Mouse (Mus musculus) lung, postnatal 0 days (tissue): ENCODE results near the gene Nobox. TPM values are rescaled to one million over a fixed set of nuclear protein-coding genes. Genes with fewer than 3 reads are reported as not detected.

Experiments
- ATAC-seq: fragments of 200-750 bp; cut with Nextera tagmentation; 2 replicates; pipeline ENCODE4 v1.8.0; 2017; ENCODE audit warnings: moderate library complexity
- DNase-seq: peaks from one replicate; pipeline ENCODE4 v3.0.0-alpha.2; 2016; ENCODE audit warnings: low spot score
- H3K27ac ChIP-seq: fragments of 300-500 bp; sonication (generic); 2 replicates; pipeline ENCODE4 v1.5.1; 2014; ENCODE audit warnings: antibody characterized with exemption, mild to moderate bottlenecking, low read length, mixed read lengths
- H3K27me3 ChIP-seq: fragments of 300-500 bp; sonication (generic); replicated peaks from 2 replicates; pipeline ENCODE4 v1.6.1; 2014; ENCODE audit warnings: low read length, mixed read lengths; ENCODE audit not compliant: insufficient read depth
- H3K36me3 ChIP-seq: fragments of 300-500 bp; sonication (generic); 2 replicates; pipeline ENCODE4 v1.6.1; 2014; ENCODE audit warnings: low read length, mixed read lengths; ENCODE audit not compliant: insufficient read depth
- H3K4me1 ChIP-seq: fragments of 300-500 bp; sonication (generic); 2 replicates; pipeline ENCODE4 v1.6.1; 2014; ENCODE audit warnings: antibody characterized with exemption, low read depth, low read length, mixed read lengths; ENCODE audit not compliant: insufficient read depth
- H3K4me2 ChIP-seq: fragments of 300-500 bp; sonication (generic); replicated peaks from 2 replicates; pipeline ENCODE4 v1.6.1; 2014; ENCODE audit warnings: low read depth, mild to moderate bottlenecking, low read length, moderate library complexity, mixed read lengths
- H3K4me3 ChIP-seq: fragments of 300-500 bp; sonication (generic); 2 replicates; pipeline ENCODE4 v1.5.1; 2014; ENCODE audit warnings: low read depth, low read length
- H3K9ac ChIP-seq: fragments of 300-500 bp; sonication (generic); replicated peaks from 2 replicates; pipeline ENCODE4 v1.6.1; 2014; ENCODE audit warnings: low read depth, mild to moderate bottlenecking
- H3K9me3 ChIP-seq: fragments of 300-500 bp; sonication (generic); 2 replicates; pipeline ENCODE4 v1.6.1; 2016; ENCODE audit warnings: low read length, mixed read lengths
- CTCF ChIP-seq: IDR thresholded peaks from 2 replicates; pipeline ENCODE4 v1.5.1; 2016; ENCODE audit warnings: antibody characterized with exemption, mild to moderate bottlenecking
- EP300 ChIP-seq: IDR thresholded peaks from 2 replicates; pipeline ENCODE4 v1.6.1; 2016; ENCODE audit warnings: antibody characterized with exemption, mild to moderate bottlenecking, control low read depth
- WGBS: fragments of 180-500 bp; shearing (Covaris S2); extraction: QIAGEN DNeasy Blood & Tissue Kit; methylation state at CpG from one replicate; pipeline ENCODE4 v1.1.7; 2014; 5-methylcytosine and 5-hydroxymethylcytosine counted together
- polyA plus RNA-seq: library from polyadenylated mRNA; unstranded; fragments of >200 nt; fragmentation: Nextera tagmentation; extraction: Ambion mirVana; gene quantifications from 2 replicates; pipeline ENCODE4 v1.2.1, GENCODE M21; 2015

The Nobox gene
- polyA plus RNA-seq, 1 experiment from 2014 or later: not detected

DNA sequence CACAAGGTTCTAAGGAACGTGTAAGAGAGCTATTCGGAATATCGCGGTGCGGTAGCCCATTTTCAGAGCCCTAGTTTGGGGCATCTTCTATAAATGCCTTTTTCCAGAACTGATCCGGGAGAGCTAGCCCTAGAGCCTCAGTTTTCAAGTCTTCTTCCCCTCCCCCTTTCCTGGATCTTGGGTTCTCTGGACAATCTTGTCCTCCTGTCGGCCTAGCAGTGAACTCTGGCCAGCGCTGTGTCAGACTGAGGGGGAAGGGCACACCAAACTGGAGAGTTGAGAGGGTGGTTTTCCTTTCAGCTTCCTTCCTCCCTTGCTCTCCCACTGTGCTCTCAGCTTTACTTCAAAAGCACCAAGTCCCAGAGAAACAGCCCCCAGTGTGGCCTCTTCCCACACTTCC, 43.0 kb downstream of the Nobox start:
- ATAC-seq (peak; percentile 56), DNase-seq (peak; percentile 72)
- Histone ChIP-seq H3K36me3 (no peaks in the 10 kb centered on the region), H3K9ac (peak overlapping the region; percentile 88), H3K4me1 (peaks cover 9% of the 10 kb centered on the region; the same call in 1 of the 2 replicates), H3K4me2 (peak overlapping the region; percentile 81), H3K27ac (peak overlapping the region; percentile 91), H3K27me3 (no peaks in the 10 kb centered on the region), H3K9me3 (no peaks in the 10 kb centered on the region), H3K4me3 (peak overlapping the region; percentile 92)
- whole genome bisulfite sequencing: 2% methylated on average over 7 of the region's 8 CpGs
- no peak for TF ChIP-seq EP300
- peak; percentile 53 for TF ChIP-seq CTCF

GRCm38 (mm10) chr6:43265363-43266041, 43.9 kb downstream of the Nobox start, which contains the start of gene Arhgef5:
TSS of gene Arhgef5 (plus strand) at chr6:43265582.
- Histone ChIP-seq H3K9me3 (no peaks in the 10 kb centered on the region), H3K4me1 (peaks cover 9% of the 10 kb centered on the region; the same call in 1 of the 2 replicates), H3K9ac (peak within 1 kb of the TSS; percentile 88), H3K36me3 (no peaks in the 10 kb centered on the region), H3K4me3 (peak within 1 kb of the TSS; percentile 92), H3K27ac (peak within 1 kb of the TSS; percentile 91), H3K27me3 (no peaks in the 10 kb centered on the region), H3K4me2 (peak within 1 kb of the TSS; percentile 81)
- WGBS: under 1% methylated on average over 30 of the region's 48 CpGs
- DNase-seq (peak; percentile 89), ATAC-seq (peak; percentile 94)
- TF ChIP-seq EP300 (no peak), CTCF (no peak)

GRCm38 (mm10) chr6:43260756-43261155, 48.6 kb downstream of the Nobox start:
- H3K4me3 ChIP-seq: no peak overlapping the region
- WGBS: 37% methylated on average over 2 of the region's 2 CpGs
- H3K9ac ChIP-seq: no peak overlapping the region
- no peak overlapping the region for H3K4me2 ChIP-seq
- H3K36me3 ChIP-seq: no peaks in the 10 kb centered on the region
- H3K27ac ChIP-seq: no peak overlapping the region
- no peak for TF ChIP-seq EP300
- no peak for TF ChIP-seq CTCF
- no peaks in the 10 kb centered on the region for H3K9me3 ChIP-seq
- H3K4me1 ChIP-seq: peaks cover 2% of the 10 kb centered on the region; the same call in 1 of the 2 replicates
- ATAC-seq (no peak), DNase-seq (peak; percentile 37)
- H3K27me3 ChIP-seq: no peaks in the 10 kb centered on the region

GRCm38 (mm10) chr6:43254193-43254926, 55.0 kb downstream of the Nobox start:
- Histone ChIP-seq H3K4me3 (no peak overlapping the region), H3K9ac (no peak overlapping the region), H3K4me1 (no peaks in the 10 kb centered on the region), H3K36me3 (no peaks in the 10 kb centered on the region), H3K27me3 (no peaks in the 10 kb centered on the region), H3K27ac (no peak overlapping the region), H3K9me3 (no peaks in the 10 kb centered on the region), H3K4me2 (no peak overlapping the region)
- DNase-seq: peak; percentile 83
- ATAC-seq: peak; percentile 59; the same call in 1 of the 2 replicates
- TF ChIP-seq EP300 (no peak), CTCF (peak; percentile 88)
- WGBS: 62% methylated on average over 7 of the region's 7 CpGs

Other genes with a start within 250 kb of the Nobox start
- not detected in 2 replicates for gene Olfr441, start 203.2 kb downstream of the Nobox start, polyA plus RNA-seq
- gene Olfr237-ps1, start 163.0 kb downstream of the Nobox start, polyA plus RNA-seq: not detected in 2 replicates
- gene Olfr437, start 146.3 kb downstream of the Nobox start, polyA plus RNA-seq: not detected in 2 replicates
- not detected in 2 replicates for gene Olfr13, start 137.4 kb downstream of the Nobox start, polyA plus RNA-seq
- gene Olfr435, start 112.4 kb downstream of the Nobox start, polyA plus RNA-seq: not detected in 2 replicates
- not detected in 2 replicates for gene Olfr434, start 96.5 kb downstream of the Nobox start, polyA plus RNA-seq
- gene Olfr47, start 78.0 kb downstream of the Nobox start, polyA plus RNA-seq: not detected in 2 replicates
- gene Arhgef5, start 44.0 kb downstream of the Nobox start, polyA plus RNA-seq: 13.2 and 16.3 TPM in 2 replicates